Mouse (Mus musculus): Measurements from ENCODE around the gene Dpyd. TPM values are rescaled to one million over a fixed set of nuclear protein-coding genes. Genes with fewer than 3 reads are reported as not detected.

Gene Dpyd
- polyA plus RNA-seq, 1 experiment from 2014 or later: 15.2 TPM

GRCm38 (mm10) chr3:119280671-119281070, 718.7 kb downstream of the Dpyd start:
- no peak overlapping the region for H3K4me2 ChIP-seq
- 88% methylated on average over 2 of the region's 2 CpGs for WGBS

GRCm38 (mm10) chr3:119314693-119315092, 752.8 kb downstream of the Dpyd start:
- Histone ChIP-seq H3K36me3 (no peaks in the 10 kb centered on the region), H3K4me2 (no peak overlapping the region), H3K27ac (no peak overlapping the region), H3K9me3 (no peaks in the 10 kb centered on the region), H3K9ac (no peak overlapping the region), H3K4me3 (replicated peaks) (no peak overlapping the region), H3K27me3 (replicated peaks) (no peaks in the 10 kb centered on the region), H3K4me1 (no peaks in the 10 kb centered on the region)
- 77% methylated on average over 3 of the region's 3 CpGs for WGBS
- peak; percentile 58; the same call in 1 of the 2 replicates for ATAC-seq (ENCODE audit: insufficient read depth, low FRiP score, low read depth)

More at GRCm38 (mm10) chr3:119280671-119281070, 718.7 kb downstream of the Dpyd start:
- no peaks in the 10 kb centered on the region for H3K9me3 ChIP-seq
- no peak overlapping the region for H3K4me3 ChIP-seq (replicated peaks)
- H3K9ac ChIP-seq: no peak overlapping the region
- H3K4me1 ChIP-seq: no peaks in the 10 kb centered on the region
- no peaks in the 10 kb centered on the region for H3K36me3 ChIP-seq
- H3K27ac ChIP-seq: no peak overlapping the region
- no peak for ATAC-seq (ENCODE audit: insufficient read depth, low FRiP score, low read depth)
- H3K27me3 ChIP-seq (replicated peaks): no peaks in the 10 kb centered on the region

- no peak overlapping the region for H3K27ac ChIP-seq
- no peaks in the 10 kb centered on the region for H3K27me3 ChIP-seq (replicated peaks)
- H3K4me3 ChIP-seq (replicated peaks): no peak overlapping the region
- no peak overlapping the region for H3K9ac ChIP-seq
- no peak for ATAC-seq (ENCODE audit: insufficient read depth, low FRiP score, low read depth)
- no peaks in the 10 kb centered on the region for H3K36me3 ChIP-seq
- H3K9me3 ChIP-seq: no peaks in the 10 kb centered on the region
- H3K4me2 ChIP-seq: no peak overlapping the region
- no peaks in the 10 kb centered on the region for H3K4me1 ChIP-seq
- 69% methylated on average over 7 of the region's 7 CpGs for WGBS
Observed at GRCm38 (mm10) chr3:119329063-119329462, 767.1 kb downstream of the Dpyd start.

GRCm38 (mm10) chr3:119333335-119334305, 771.7 kb downstream of the Dpyd start:
- ATAC-seq (ENCODE audit: insufficient read depth, low FRiP score, low read depth): no peak
- H3K4me2 ChIP-seq: no peak overlapping the region
- no peaks in the 10 kb centered on the region for H3K4me1 ChIP-seq
- no peaks in the 10 kb centered on the region for H3K9me3 ChIP-seq
- H3K27me3 ChIP-seq (replicated peaks): no peaks in the 10 kb centered on the region
- no peaks in the 10 kb centered on the region for H3K36me3 ChIP-seq
- no peak overlapping the region for H3K27ac ChIP-seq
- no peak overlapping the region for H3K4me3 ChIP-seq (replicated peaks)
- WGBS: 49% methylated on average over 7 of the region's 7 CpGs
- H3K9ac ChIP-seq: no peak overlapping the region

- Histone ChIP-seq H3K4me2 (no peak overlapping the region), H3K9me3 (no peaks in the 10 kb centered on the region), H3K27ac (no peak overlapping the region), H3K36me3 (no peaks in the 10 kb centered on the region), H3K9ac (no peak overlapping the region), H3K4me3 (replicated peaks) (no peak overlapping the region), H3K4me1 (no peaks in the 10 kb centered on the region), H3K27me3 (replicated peaks) (no peaks in the 10 kb centered on the region)
- WGBS: 79% methylated on average over 13 of the region's 13 CpGs
- ATAC-seq (ENCODE audit: insufficient read depth, low FRiP score, low read depth): no peak
Observed at GRCm38 (mm10) chr3:119361555-119362385, 799.8 kb downstream of the Dpyd start.

GRCm38 (mm10) chr3:119362392-119362791, 800.5 kb downstream of the Dpyd start:
- no peak overlapping the region for H3K4me2 ChIP-seq
- H3K4me1 ChIP-seq: no peaks in the 10 kb centered on the region
- ATAC-seq (ENCODE audit: insufficient read depth, low FRiP score, low read depth): no peak
- no peaks in the 10 kb centered on the region for H3K27me3 ChIP-seq (replicated peaks)
- H3K9me3 ChIP-seq: no peaks in the 10 kb centered on the region
- no peaks in the 10 kb centered on the region for H3K36me3 ChIP-seq
- no peak overlapping the region for H3K27ac ChIP-seq
- H3K4me3 ChIP-seq (replicated peaks): no peak overlapping the region
- WGBS: 82% methylated on average over 3 of the region's 3 CpGs
- no peak overlapping the region for H3K9ac ChIP-seq

- Histone ChIP-seq H3K27ac (no peak overlapping the region), H3K36me3 (no peaks in the 10 kb centered on the region), H3K4me1 (no peaks in the 10 kb centered on the region), H3K4me2 (no peak overlapping the region), H3K27me3 (replicated peaks) (no peaks in the 10 kb centered on the region), H3K4me3 (replicated peaks) (no peak overlapping the region), H3K9me3 (no peaks in the 10 kb centered on the region), H3K9ac (no peak overlapping the region)
- no peak for ATAC-seq (ENCODE audit: insufficient read depth, low FRiP score, low read depth)
- 52% methylated on average over 2 of the region's 2 CpGs for WGBS
Observed at GRCm38 (mm10) chr3:119368931-119369330, 807.0 kb downstream of the Dpyd start.

GRCm38 (mm10) chr3:119381119-119381518, 819.2 kb downstream of the Dpyd start:
- Histone ChIP-seq H3K27ac (no peak overlapping the region), H3K9me3 (no peaks in the 10 kb centered on the region), H3K27me3 (replicated peaks) (no peaks in the 10 kb centered on the region), H3K4me1 (no peaks in the 10 kb centered on the region), H3K4me2 (no peak overlapping the region), H3K36me3 (no peaks in the 10 kb centered on the region), H3K4me3 (replicated peaks) (no peak overlapping the region), H3K9ac (no peak overlapping the region)
- 56% methylated on average over 1 of the region's 1 CpGs for WGBS
- ATAC-seq (ENCODE audit: insufficient read depth, low FRiP score, low read depth): no peak

- H3K4me2 ChIP-seq: no peak overlapping the region
- H3K9me3 ChIP-seq: no peaks in the 10 kb centered on the region
- no peak overlapping the region for H3K4me3 ChIP-seq (replicated peaks)
- no peak overlapping the region for H3K9ac ChIP-seq
- no peaks in the 10 kb centered on the region for H3K36me3 ChIP-seq
- H3K27ac ChIP-seq: no peak overlapping the region
- WGBS: 92% methylated on average over 1 of the region's 1 CpGs
- H3K4me1 ChIP-seq: no peaks in the 10 kb centered on the region
- H3K27me3 ChIP-seq (replicated peaks): no peaks in the 10 kb centered on the region
- ATAC-seq (ENCODE audit: insufficient read depth, low FRiP score, low read depth): no peak
Observed at GRCm38 (mm10) chr3:119382395-119382794, 820.5 kb downstream of the Dpyd start.

- no peaks in the 10 kb centered on the region for H3K4me1 ChIP-seq
- no peaks in the 10 kb centered on the region for H3K36me3 ChIP-seq
- ATAC-seq (ENCODE audit: insufficient read depth, low FRiP score, low read depth): no peak
- no peaks in the 10 kb centered on the region for H3K27me3 ChIP-seq (replicated peaks)
- no peak overlapping the region for H3K27ac ChIP-seq
- no peak overlapping the region for H3K9ac ChIP-seq
- H3K9me3 ChIP-seq: no peaks in the 10 kb centered on the region
- WGBS: 58% methylated on average over 26 of the region's 26 CpGs
- no peak overlapping the region for H3K4me2 ChIP-seq
- H3K4me3 ChIP-seq (replicated peaks): no peak overlapping the region
Observed at GRCm38 (mm10) chr3:119387332-119388105, 825.6 kb downstream of the Dpyd start.

GRCm38 (mm10) chr3:119397205-119397604, 835.3 kb downstream of the Dpyd start:
- Histone ChIP-seq H3K9ac (no peak overlapping the region), H3K4me2 (no peak overlapping the region), H3K27ac (no peak overlapping the region), H3K36me3 (no peaks in the 10 kb centered on the region), H3K27me3 (replicated peaks) (no peaks in the 10 kb centered on the region), H3K4me1 (no peaks in the 10 kb centered on the region), H3K4me3 (replicated peaks) (no peak overlapping the region), H3K9me3 (no peaks in the 10 kb centered on the region)
- WGBS: 64% methylated on average over 5 of the region's 5 CpGs
- ATAC-seq (ENCODE audit: insufficient read depth, low FRiP score, low read depth): no peak

Measured in stomach, embryonic 15.5 days (tissue).